Mouse (Mus musculus) heart, embryonic 12.5 days (tissue): ENCODE results near the gene Kmt5c. TPM values are rescaled to one million over a fixed set of nuclear protein-coding genes. Genes with fewer than 3 reads are reported as not detected.
A peak's percentile ranks its signal among the peaks of the same experiment; 100 is the strongest.

Experiments used
- ATAC-seq: fragments of 200-750 bp; cut with Nextera tagmentation; 2 replicates; pipeline ENCODE4 v1.8.0; 2017; ENCODE audit warnings: moderate TSS enrichment, moderate library complexity; ENCODE audit not compliant: insufficient number of reproducible peaks, low FRiP score
- H3K27ac ChIP-seq: fragments of 300-500 bp; sonication (generic); 2 replicates; pipeline ENCODE4 v1.5.1; 2016; ENCODE audit warnings: mild to moderate bottlenecking, moderate library complexity; ENCODE audit not compliant: poor library complexity, severe bottlenecking
- H3K27me3 ChIP-seq: fragments of 300-500 bp; sonication (generic); replicated peaks from 2 replicates; pipeline ENCODE4 v1.6.1; 2016; ENCODE audit warnings: mild to moderate bottlenecking, moderate library complexity
- H3K36me3 ChIP-seq: fragments of 300-500 bp; sonication (generic); 2 replicates; pipeline ENCODE4 v1.6.1; 2016; ENCODE audit warnings: mild to moderate bottlenecking, moderate library complexity
- H3K4me1 ChIP-seq: fragments of 300-500 bp; sonication (generic); replicated peaks from 2 replicates; pipeline ENCODE4 v1.6.1; 2016; ENCODE audit warnings: mild to moderate bottlenecking
- H3K4me2 ChIP-seq: fragments of 300-500 bp; sonication (generic); 2 replicates; pipeline ENCODE4 v1.6.1; 2016; ENCODE audit warnings: mild to moderate bottlenecking, moderate library complexity
- H3K4me3 ChIP-seq: fragments of 300-500 bp; sonication (generic); 2 replicates; pipeline ENCODE4 v1.5.1; 2016; ENCODE audit warnings: mild to moderate bottlenecking
- H3K9ac ChIP-seq: fragments of 300-500 bp; sonication (generic); 2 replicates; pipeline ENCODE4 v1.6.1; 2016; ENCODE audit warnings: mild to moderate bottlenecking, moderate library complexity
- H3K9me3 ChIP-seq: fragments of 300-500 bp; sonication (generic); replicated peaks from 2 replicates; pipeline ENCODE4 v1.6.1; 2016; ENCODE audit warnings: mild to moderate bottlenecking, moderate library complexity
- WGBS: fragments of 180-500 bp; shearing (Covaris S2); methylation state at CpG from one replicate; pipeline ENCODE4 v1.1.7; 2016; 5-methylcytosine and 5-hydroxymethylcytosine counted together
- polyA plus RNA-seq: library from polyadenylated mRNA; unstranded; fragments of >200 nt; fragmentation: Nextera tagmentation; extraction: Ambion mirVana; gene quantifications from 2 replicates; pipeline ENCODE4 v1.2.1, GENCODE M21; 2016

Gene Kmt5c
- 60.7 and 65.0 TPM in 2 replicates for polyA plus RNA-seq

GRCm38 (mm10) chr7:4739544-4740275 lies at the start of gene Kmt5c:
Gene Kmt5c (plus strand): TSS chr7:4740115.
- H3K4me3 ChIP-seq, result peak within 1 kb of the TSS; percentile 88
- H3K4me2 ChIP-seq, result peak within 1 kb of the TSS; percentile 91
- peak within 1 kb of the TSS; percentile 94 for H3K9ac ChIP-seq
- no peaks in the 10 kb centered on the region for H3K27me3 ChIP-seq
- H3K36me3 ChIP-seq, result peaks cover 25% of the 10 kb centered on the region
- WGBS, result under 1% methylated on average over 36 of the region's 44 CpGs
- peak; percentile 95 for ATAC-seq
- no peaks in the 10 kb centered on the region for H3K9me3 ChIP-seq
- H3K4me1 ChIP-seq, result peaks cover 28% of the 10 kb centered on the region
- H3K27ac ChIP-seq, result peak within 1 kb of the TSS; percentile 93

- peak within 1 kb of the TSS; percentile 97 for H3K4me2 ChIP-seq
- peaks cover 30% of the 10 kb centered on the region for H3K36me3 ChIP-seq
- peak; percentile 60 for ATAC-seq
- peak within 1 kb of the TSS; percentile 74 for H3K27ac ChIP-seq
- no peaks in the 10 kb centered on the region for H3K9me3 ChIP-seq
- H3K27me3 ChIP-seq, result no peaks in the 10 kb centered on the region
- H3K4me3 ChIP-seq, result peak within 1 kb of the TSS; percentile 92
- peak within 1 kb of the TSS; percentile 99 for H3K9ac ChIP-seq
- H3K4me1 ChIP-seq, result peaks cover 20% of the 10 kb centered on the region
- 3% methylated on average over 6 of the region's 18 CpGs for WGBS
These were observed 49.5 kb upstream of the Kmt5c start, which contains the start of gene Brsk1 for GRCm38 (mm10) chr7:4690387-4690786. Gene Brsk1 (plus strand): TSS chr7:4690604.

- peak; percentile 64 for ATAC-seq
- H3K4me3 ChIP-seq, result peak overlapping the region; percentile 92
- H3K27me3 ChIP-seq, result no peaks in the 10 kb centered on the region
- H3K4me1 ChIP-seq, result peaks cover 20% of the 10 kb centered on the region
- peaks cover 36% of the 10 kb centered on the region for H3K36me3 ChIP-seq
- H3K27ac ChIP-seq, result peak overlapping the region; percentile 74
- WGBS, result 10% methylated on average over 19 of the region's 35 CpGs
- H3K9me3 ChIP-seq, result no peaks in the 10 kb centered on the region
- H3K4me2 ChIP-seq, result peak overlapping the region; percentile 97
- H3K9ac ChIP-seq, result peak overlapping the region; percentile 99
These were observed 48.8 kb upstream of the Kmt5c start for GRCm38 (mm10) chr7:4690951-4691653.

GRCm38 (mm10) chr7:4693004-4693403 lies 46.9 kb upstream of the Kmt5c start:
- Histone ChIP-seq H3K9me3 (no peaks in the 10 kb centered on the region), H3K4me2 (no peak overlapping the region), H3K27me3 (no peaks in the 10 kb centered on the region), H3K36me3 (peaks cover 50% of the 10 kb centered on the region), H3K4me1 (peaks cover 20% of the 10 kb centered on the region), H3K9ac (no peak overlapping the region), H3K4me3 (no peak overlapping the region), H3K27ac (no peak overlapping the region)
- ATAC-seq, result no peak
- 72% methylated on average over 6 of the region's 6 CpGs for WGBS

- H3K4me1 ChIP-seq, result no peaks in the 10 kb centered on the region
- no peak overlapping the region for H3K27ac ChIP-seq
- peaks cover 62% of the 10 kb centered on the region for H3K36me3 ChIP-seq
- no peaks in the 10 kb centered on the region for H3K27me3 ChIP-seq
- 76% methylated on average over 8 of the region's 8 CpGs for WGBS
- H3K4me3 ChIP-seq, result no peak overlapping the region
- no peak for ATAC-seq
- no peaks in the 10 kb centered on the region for H3K9me3 ChIP-seq
- no peak overlapping the region for H3K9ac ChIP-seq
- no peak overlapping the region for H3K4me2 ChIP-seq
These were observed 37.6 kb upstream of the Kmt5c start for GRCm38 (mm10) chr7:4702334-4702733.

GRCm38 (mm10) chr7:4703195-4703594 lies 36.7 kb upstream of the Kmt5c start:
- Histone ChIP-seq H3K4me2 (no peak overlapping the region), H3K9ac (no peak overlapping the region), H3K36me3 (peaks cover 65% of the 10 kb centered on the region), H3K4me3 (no peak overlapping the region), H3K27ac (no peak overlapping the region), H3K27me3 (no peaks in the 10 kb centered on the region), H3K4me1 (no peaks in the 10 kb centered on the region), H3K9me3 (no peaks in the 10 kb centered on the region)
- 89% methylated on average over 7 of the region's 7 CpGs for WGBS
- no peak for ATAC-seq

GRCm38 (mm10) chr7:4705098-4705497 lies 34.8 kb upstream of the Kmt5c start:
- Histone ChIP-seq H3K36me3 (peaks cover 67% of the 10 kb centered on the region), H3K27me3 (no peaks in the 10 kb centered on the region), H3K27ac (no peak overlapping the region), H3K4me3 (no peak overlapping the region), H3K9ac (no peak overlapping the region), H3K4me1 (no peaks in the 10 kb centered on the region), H3K9me3 (no peaks in the 10 kb centered on the region), H3K4me2 (no peak overlapping the region)
- 43% methylated on average over 18 of the region's 18 CpGs for WGBS
- no peak for ATAC-seq

- no peaks in the 10 kb centered on the region for H3K9me3 ChIP-seq
- no peaks in the 10 kb centered on the region for H3K27me3 ChIP-seq
- H3K4me2 ChIP-seq, result no peak overlapping the region
- no peak overlapping the region for H3K9ac ChIP-seq
- H3K4me3 ChIP-seq, result no peak overlapping the region
- WGBS, result 76% methylated on average over 3 of the region's 3 CpGs
- H3K4me1 ChIP-seq, result no peaks in the 10 kb centered on the region
- H3K27ac ChIP-seq, result no peak overlapping the region
- no peak for ATAC-seq
- H3K36me3 ChIP-seq, result peaks cover 75% of the 10 kb centered on the region
These were observed 27.3 kb upstream of the Kmt5c start for GRCm38 (mm10) chr7:4712594-4712993.

GRCm38 (mm10) chr7:4716955-4717354 lies 23.0 kb upstream of the Kmt5c start:
- Histone ChIP-seq H3K27ac (no peak overlapping the region), H3K4me2 (no peak overlapping the region), H3K4me3 (no peak overlapping the region), H3K36me3 (peaks cover 36% of the 10 kb centered on the region), H3K9me3 (no peaks in the 10 kb centered on the region), H3K27me3 (no peaks in the 10 kb centered on the region), H3K9ac (no peak overlapping the region), H3K4me1 (no peaks in the 10 kb centered on the region)
- no peak for ATAC-seq
- WGBS, result 66% methylated on average over 6 of the region's 6 CpGs

- no peaks in the 10 kb centered on the region for H3K4me1 ChIP-seq
- no peak overlapping the region for H3K9ac ChIP-seq
- no peak overlapping the region for H3K27ac ChIP-seq
- 89% methylated on average over 3 of the region's 3 CpGs for WGBS
- no peaks in the 10 kb centered on the region for H3K27me3 ChIP-seq
- H3K9me3 ChIP-seq, result no peaks in the 10 kb centered on the region
- H3K4me3 ChIP-seq, result no peak overlapping the region
- peaks cover 15% of the 10 kb centered on the region for H3K36me3 ChIP-seq
- no peak overlapping the region for H3K4me2 ChIP-seq
- ATAC-seq, result no peak
These were observed 20.6 kb upstream of the Kmt5c start for GRCm38 (mm10) chr7:4719276-4719675.

GRCm38 (mm10) chr7:4723508-4723907 lies 16.4 kb upstream of the Kmt5c start:
- 31% methylated on average over 12 of the region's 12 CpGs for WGBS
- peak overlapping the region; percentile 17 for H3K4me3 ChIP-seq
- H3K9ac ChIP-seq, result no peak overlapping the region
- H3K4me2 ChIP-seq, result peak overlapping the region; percentile 58
- H3K9me3 ChIP-seq, result no peaks in the 10 kb centered on the region
- H3K36me3 ChIP-seq, result no peaks in the 10 kb centered on the region
- 0 out of 2 replicates have a peak, but pooled peaks cover 6% of the 10 kb centered on the region for H3K27me3 ChIP-seq
- no peak for ATAC-seq
- H3K27ac ChIP-seq, result no peak overlapping the region
- no peaks in the 10 kb centered on the region for H3K4me1 ChIP-seq
